Mouse (Mus musculus) lung, adult 2 months (tissue): ENCODE measurements around the gene Setx.

Experiments used
- CTCF ChIP-seq: fragments of 200-500 bp; IDR thresholded peaks from 2 replicates; pipeline ENCODE4 v1.5.1; 2011; ENCODE audit warnings: mild to moderate bottlenecking, low read length, control low read depth; ENCODE audit not compliant: insufficient read depth
- POLR2A ChIP-seq: fragments of 200-500 bp; IDR thresholded peaks from 2 replicates; pipeline ENCODE4 v1.6.1; 2011; ENCODE audit warnings: low read depth, mild to moderate bottlenecking, control low read depth, low read length, borderline replicate concordance; ENCODE audit errors: extremely low read depth

GRCm38 (mm10) chr2:29123907-29124569 is at the start of gene Setx:
- TF ChIP-seq CTCF, result no peak
- no peak for TF ChIP-seq POLR2A
